Mouse (Mus musculus): ENCODE data around the gene Gpsm2.

DNA sequence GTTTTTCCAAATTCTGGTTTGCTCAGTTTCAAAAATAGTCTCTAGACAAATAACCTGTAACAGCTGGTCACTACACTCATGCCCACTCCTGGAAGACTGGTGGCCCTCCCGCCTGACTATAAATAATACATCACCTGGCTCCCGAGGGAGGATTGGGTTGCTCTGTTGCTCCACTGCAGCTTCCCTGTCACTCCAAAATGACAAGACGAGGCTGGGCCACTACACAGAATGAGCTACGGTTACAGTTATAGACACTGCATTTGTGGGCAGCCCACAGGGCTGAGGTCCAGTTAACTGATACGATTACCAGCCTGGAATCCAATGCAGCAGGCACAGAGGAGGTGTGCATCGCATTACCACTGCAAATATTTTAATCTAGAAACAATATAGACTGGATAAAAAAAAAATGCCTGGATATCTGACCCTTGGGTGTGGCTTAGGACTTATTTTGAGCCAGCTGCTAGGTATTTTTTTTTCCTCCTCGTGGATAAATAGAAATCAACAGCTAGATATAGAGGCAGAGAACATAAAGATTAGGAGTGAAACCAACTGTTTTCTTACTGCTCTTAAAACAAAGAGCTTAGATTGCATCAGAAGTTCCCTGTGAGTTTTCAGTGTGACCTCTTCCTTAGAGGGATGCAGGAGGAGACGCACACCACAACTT, 17.1 kb upstream of the Gpsm2 start, which contains the start of gene Aknad1:
- TF ChIP-seq POLR2A (IDR thresholded peaks at IDR 0.05; ENCODE audit: insufficient read depth, low read depth, low read length) (no peak), CTCF (IDR thresholded peaks at IDR 0.05; ENCODE audit: insufficient read depth, low read depth, low read length) (no peak)
